Mouse (Mus musculus) cerebellum, adult 2 months (tissue): ENCODE results near the gene Crim1.

Experiments
- CTCF ChIP-seq: fragments of 200-500 bp; IDR thresholded peaks from 2 replicates; pipeline ENCODE4 v1.5.1; 2011; ENCODE audit warnings: low read depth, mild to moderate bottlenecking, control low read depth, low read length, moderate library complexity, borderline replicate concordance; ENCODE audit not compliant: insufficient read depth
- POLR2A ChIP-seq: fragments of 200-500 bp; IDR thresholded peaks from 2 replicates; pipeline ENCODE4 v1.6.1; 2011; ENCODE audit warnings: low read length, control low read depth, borderline replicate concordance; ENCODE audit not compliant: insufficient read depth

GRCm38 (mm10) chr17:78206421-78206820, 6.4 kb downstream of the Crim1 start:
- TF ChIP-seq POLR2A (no peak), CTCF (no peak)
